Mouse (Mus musculus) heart, embryonic 14.5 days (tissue): ENCODE results near the gene Aspdh. TPM values are rescaled to one million over a fixed set of nuclear protein-coding genes. Genes with fewer than 3 reads are reported as not detected.

ENCODE experiments used
- microRNA-seq: library from miRNA; unstranded; fragments of <30 nt; microRNA quantifications from one replicate; pipeline ENCODE4, GENCODE M21; 2016
- polyA plus RNA-seq: library from polyadenylated mRNA; unstranded; fragments of >200 nt; fragmentation: Nextera tagmentation; extraction: Ambion mirVana; gene quantifications from 2 replicates; pipeline ENCODE4 v1.2.1, GENCODE M21; 2014

The Aspdh gene
- polyA plus RNA-seq, 1 experiment from 2014 or later = 0.34 TPM

Small RNAs within 50 kb of the gene (microRNA-seq; reads per million reads assigned to microRNA genes)
- gene Mir7052 = 1.1 reads per million

Other genes starting within 250 kb of the Aspdh start
- not detected in 2 replicates for gene Klk1b5, start 249.4 kb upstream of the Aspdh start, polyA plus RNA-seq
- gene Klk1, start 240.0 kb upstream of the Aspdh start, polyA plus RNA-seq = not detected in 2 replicates
- not detected in 2 replicates for gene Gm36864, start 229.2 kb upstream of the Aspdh start, polyA plus RNA-seq
- gene 1700028J19Rik, start 218.7 kb upstream of the Aspdh start, polyA plus RNA-seq = 1.1 and 1.6 TPM in 2 replicates
- 54.8 and 62.7 TPM in 2 replicates for gene 2410002F23Rik, start 218.7 kb upstream of the Aspdh start, polyA plus RNA-seq
- gene Acp4, start 208.0 kb upstream of the Aspdh start, polyA plus RNA-seq = not detected in 2 replicates
- not detected in 2 replicates for gene Gm15517, start 203.9 kb upstream of the Aspdh start, polyA plus RNA-seq
- 0.81 and 0.85 TPM in 2 replicates for gene Clec11a, start 158.5 kb upstream of the Aspdh start, polyA plus RNA-seq
- 0.44 and 0.96 TPM in 2 replicates for gene Shank1, start 155.1 kb upstream of the Aspdh start, polyA plus RNA-seq
- 0.57 and 0.59 TPM in 2 replicates for gene Syt3, start 81.3 kb upstream of the Aspdh start, polyA plus RNA-seq
- gene 1700008O03Rik, start 79.6 kb upstream of the Aspdh start, polyA plus RNA-seq = 0.34 and 0.47 TPM in 2 replicates
- 4.1 and 4.5 TPM in 2 replicates for gene Lrrc4b, start 36.4 kb upstream of the Aspdh start, polyA plus RNA-seq
- 128 and 131 TPM in 2 replicates for gene Josd2, start 2.6 kb downstream of the Aspdh start, polyA plus RNA-seq
- 101 and 114 TPM in 2 replicates for gene Emc10, start 31.1 kb downstream of the Aspdh start, polyA plus RNA-seq
- gene Fam71e1, start 31.2 kb downstream of the Aspdh start, polyA plus RNA-seq = 8.7 and 9.2 TPM in 2 replicates
- 2.3 and 3.3 TPM in 2 replicates for gene Mybpc2, start 59.3 kb downstream of the Aspdh start, polyA plus RNA-seq
- gene Spib, start 66.7 kb downstream of the Aspdh start, polyA plus RNA-seq = not detected in 2 replicates
- 28.6 and 29.2 TPM in 2 replicates for gene Pold1, start 83.5 kb downstream of the Aspdh start, polyA plus RNA-seq
- gene Nr1h2, start 88.6 kb downstream of the Aspdh start, polyA plus RNA-seq = 53.3 and 57.8 TPM in 2 replicates
- gene Napsa, start 107.0 kb downstream of the Aspdh start, polyA plus RNA-seq = 0.35 and 0.92 TPM in 2 replicates
- gene Kcnc3, start 125.3 kb downstream of the Aspdh start, polyA plus RNA-seq = not detected in 2 replicates
- gene Myh14, start 205.5 kb downstream of the Aspdh start, polyA plus RNA-seq = 0.40 and 1.9 TPM in 2 replicates
- gene Izumo2, start 243.4 kb downstream of the Aspdh start, polyA plus RNA-seq = not detected in 2 replicates